Mouse (Mus musculus) heart, postnatal 0 days (tissue): ENCODE measurements around the gene Cnnm2. TPM values are rescaled to one million over a fixed set of nuclear protein-coding genes. Genes with fewer than 3 reads are reported as not detected.

ENCODE experiments used
- ATAC-seq: fragments of 200-750 bp; cut with Nextera tagmentation; 2 replicates; pipeline ENCODE4 v1.8.0; 2017; ENCODE audit warnings: low read depth, moderate number of reproducible peaks, moderate library complexity; ENCODE audit not compliant: insufficient read depth
- DNase-seq: peaks from one replicate; pipeline ENCODE4 v3.0.0-alpha.2; 2016; ENCODE audit warnings: low spot score
- H3K27ac ChIP-seq: fragments of 300-500 bp; sonication (generic); 2 replicates; pipeline ENCODE4 v1.5.1; 2014; ENCODE audit warnings: low read depth, mild to moderate bottlenecking
- H3K27me3 ChIP-seq: fragments of 300-500 bp; sonication (generic); 2 replicates; pipeline ENCODE4 v1.6.1; 2014; ENCODE audit warnings: low read length, mixed read lengths; ENCODE audit not compliant: control insufficient read depth, insufficient read depth
- H3K36me3 ChIP-seq: fragments of 300-500 bp; sonication (generic); replicated peaks from 2 replicates; pipeline ENCODE4 v1.6.1; 2014; ENCODE audit warnings: low read length, mixed read lengths; ENCODE audit not compliant: control insufficient read depth, insufficient read depth
- H3K4me1 ChIP-seq: fragments of 300-500 bp; sonication (generic); 2 replicates; pipeline ENCODE4 v1.6.1; 2014; ENCODE audit warnings: antibody characterized with exemption; ENCODE audit not compliant: control insufficient read depth, insufficient read depth
- H3K4me2 ChIP-seq: fragments of 300-500 bp; sonication (generic); 2 replicates; pipeline ENCODE4 v1.6.1; 2014; ENCODE audit warnings: low read depth, mild to moderate bottlenecking, low read length, moderate library complexity
- H3K4me3 ChIP-seq: fragments of 300-500 bp; sonication (generic); 2 replicates; pipeline ENCODE4 v1.5.1; 2014; ENCODE audit warnings: low read depth, low read length
- H3K9ac ChIP-seq: fragments of 300-500 bp; sonication (generic); replicated peaks from 2 replicates; pipeline ENCODE4 v1.6.1; 2014; ENCODE audit warnings: low read depth, low read length, mixed read lengths
- H3K9me3 ChIP-seq: fragments of 300-500 bp; sonication (generic); replicated peaks from 2 replicates; pipeline ENCODE4 v1.6.1; 2016; ENCODE audit warnings: low read length; ENCODE audit not compliant: control insufficient read depth
- CTCF ChIP-seq: IDR thresholded peaks from 2 replicates; pipeline ENCODE4 v1.5.1; 2016; ENCODE audit warnings: antibody characterized with exemption, control low read depth, low read depth
- EP300 ChIP-seq: IDR thresholded peaks from 2 replicates; pipeline ENCODE4 v1.6.1; 2016; ENCODE audit warnings: antibody characterized with exemption, low read depth
- WGBS: fragments of 180-500 bp; shearing (Covaris S2); extraction: QIAGEN DNeasy Blood & Tissue Kit; methylation state at CpG from one replicate; pipeline ENCODE4 v1.1.7; 2014; 5-methylcytosine and 5-hydroxymethylcytosine counted together
- polyA plus RNA-seq: library from polyadenylated mRNA; unstranded; fragments of >200 nt; fragmentation: Nextera tagmentation; extraction: Ambion mirVana; gene quantifications from 2 replicates; pipeline ENCODE4 v1.2.1, GENCODE M21; 2015
- total RNA-seq: library from RNA; depleted of rRNA; stranded (reverse); fragments of >200 nt; gene quantifications from 2 replicates; pipeline ENCODE4 v1.2.3, GENCODE M21; 2014; ENCODE audit warnings: low replicate concordance

Cnnm2 gene
- total and polyA plus RNA-seq, 2 experiments from 2014 or later, result 1.8 to 15.0 TPM

GRCm38 (mm10) chr19:46871096-46871495 lies 109.7 kb downstream of the Cnnm2 start:
- ATAC-seq, result no peak
- no peak for TF ChIP-seq EP300
- no peak for TF ChIP-seq CTCF
- 94% methylated on average over 4 of the region's 4 CpGs for WGBS

DNA sequence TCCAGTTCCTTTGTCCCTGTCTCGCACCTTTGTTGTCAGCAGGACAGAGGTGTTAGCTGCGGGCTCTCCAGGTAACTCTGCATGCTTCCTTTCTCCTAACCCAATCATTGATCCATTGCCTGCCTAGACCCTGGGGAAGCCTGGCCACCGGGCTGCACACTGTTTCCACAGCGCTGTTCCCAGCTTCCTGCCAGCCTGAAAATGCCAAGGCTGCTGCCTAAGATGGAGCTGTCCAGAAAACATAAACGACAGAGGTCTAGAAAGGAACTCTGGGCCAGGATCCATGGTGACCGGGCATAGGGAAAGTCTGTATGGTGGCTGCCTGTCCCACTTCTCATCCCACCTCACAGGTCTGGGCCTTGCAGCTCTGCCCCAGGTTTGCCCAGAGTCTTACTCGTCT lies 110.3 kb downstream of the Cnnm2 start:
- TF ChIP-seq EP300 (no peak), CTCF (no peak)
- H3K27me3 ChIP-seq, result no peaks in the 10 kb centered on the region
- H3K36me3 ChIP-seq, result no peaks in the 10 kb centered on the region
- H3K9ac ChIP-seq, result no peak overlapping the region
- H3K9me3 ChIP-seq, result no peaks in the 10 kb centered on the region
- no peaks in the 10 kb centered on the region for H3K4me1 ChIP-seq
- WGBS, result 53% methylated on average over 7 of the region's 7 CpGs
- H3K27ac ChIP-seq, result no peak overlapping the region
- DNase-seq (no peak), ATAC-seq (no peak)
- H3K4me2 ChIP-seq, result no peak overlapping the region
- H3K4me3 ChIP-seq, result no peak overlapping the region

More at GRCm38 (mm10) chr19:46871096-46871495, 109.7 kb downstream of the Cnnm2 start:
- Histone ChIP-seq H3K36me3 (no peaks in the 10 kb centered on the region), H3K4me2 (no peak overlapping the region), H3K9me3 (no peaks in the 10 kb centered on the region), H3K27ac (no peak overlapping the region), H3K9ac (no peak overlapping the region), H3K4me3 (no peak overlapping the region), H3K4me1 (no peaks in the 10 kb centered on the region), H3K27me3 (no peaks in the 10 kb centered on the region)
- no peak for DNase-seq

DNA sequence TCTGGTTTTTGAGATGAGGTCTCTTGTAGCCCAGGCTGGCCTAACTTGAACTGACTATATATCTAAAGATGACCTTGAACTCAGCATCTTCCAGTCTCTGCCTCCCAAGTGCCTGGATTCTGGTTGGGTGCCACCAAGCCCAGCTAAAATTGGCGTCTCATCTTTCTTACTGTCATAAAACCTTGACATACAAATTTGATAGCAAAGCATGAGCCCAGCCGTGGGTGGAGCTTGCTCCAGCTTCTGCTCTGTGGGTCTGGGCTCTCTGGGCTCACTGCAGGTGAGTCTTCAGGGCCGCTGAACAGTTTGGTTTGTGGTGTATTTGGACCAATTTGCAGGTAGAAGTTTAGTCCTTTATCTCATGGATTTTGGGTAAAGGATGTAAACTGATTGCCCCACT lies 112.5 kb downstream of the Cnnm2 start:
- TF ChIP-seq CTCF (no peak), EP300 (no peak)
- no peak overlapping the region for H3K4me3 ChIP-seq
- no peaks in the 10 kb centered on the region for H3K9me3 ChIP-seq
- H3K4me2 ChIP-seq, result no peak overlapping the region
- no peak overlapping the region for H3K9ac ChIP-seq
- H3K27me3 ChIP-seq, result no peaks in the 10 kb centered on the region
- DNase-seq (no peak), ATAC-seq (no peak)
- 74% methylated on average over 3 of the region's 3 CpGs for WGBS
- no peaks in the 10 kb centered on the region for H3K4me1 ChIP-seq
- H3K27ac ChIP-seq, result no peak overlapping the region
- H3K36me3 ChIP-seq, result no peaks in the 10 kb centered on the region

- peak; percentile 51 for DNase-seq
- Histone ChIP-seq H3K4me3 (no peak overlapping the region), H3K27me3 (no peaks in the 10 kb centered on the region), H3K36me3 (no peaks in the 10 kb centered on the region), H3K4me2 (no peak overlapping the region), H3K9me3 (no peaks in the 10 kb centered on the region), H3K27ac (no peak overlapping the region), H3K9ac (no peak overlapping the region), H3K4me1 (no peaks in the 10 kb centered on the region)
- no peak for TF ChIP-seq EP300
- peak; percentile 86 for TF ChIP-seq CTCF
- ATAC-seq, result peak; percentile 71; the same call in 1 of the 2 replicates
- 38% methylated on average over 12 of the region's 12 CpGs for WGBS
These were observed 114.4 kb downstream of the Cnnm2 start for GRCm38 (mm10) chr19:46875790-46876189.

- DNase-seq (no peak), ATAC-seq (no peak)
- Histone ChIP-seq H3K9ac (no peak overlapping the region), H3K4me3 (no peak overlapping the region), H3K9me3 (no peaks in the 10 kb centered on the region), H3K27ac (no peak overlapping the region), H3K36me3 (peaks cover 13% of the 10 kb centered on the region), H3K27me3 (no peaks in the 10 kb centered on the region), H3K4me2 (no peak overlapping the region), H3K4me1 (no peaks in the 10 kb centered on the region)
- TF ChIP-seq EP300 (no peak), CTCF (no peak)
- 79% methylated on average over 13 of the region's 13 CpGs for WGBS
These were observed 116.5 kb downstream of the Cnnm2 start for GRCm38 (mm10) chr19:46877886-46878285.

- peak; percentile 42; the same call in 1 of the 2 replicates for ATAC-seq
- Histone ChIP-seq H3K9me3 (no peaks in the 10 kb centered on the region), H3K36me3 (peaks cover 18% of the 10 kb centered on the region), H3K4me2 (no peak overlapping the region), H3K27me3 (no peaks in the 10 kb centered on the region), H3K27ac (no peak overlapping the region), H3K9ac (no peak overlapping the region), H3K4me3 (no peak overlapping the region), H3K4me1 (no peaks in the 10 kb centered on the region)
- peak; percentile 47 for DNase-seq
- 47% methylated on average over 13 of the region's 13 CpGs for WGBS
- TF ChIP-seq CTCF (peak; percentile 51), EP300 (no peak)
These were observed 117.0 kb downstream of the Cnnm2 start for GRCm38 (mm10) chr19:46878346-46878745.
